Mouse (Mus musculus) ES-E14 (cell line): ENCODE data around the gene Nav3. TPM values are rescaled to one million over a fixed set of nuclear protein-coding genes. Genes with fewer than 3 reads are reported as not detected.
A peak's percentile ranks its signal among the peaks of the same experiment; 100 is the strongest.

Source experiments
- DNase-seq: peaks from one replicate; pipeline ENCODE4 v3.0.0-alpha.2; 2013; ENCODE audit warnings: low read depth, low spot score
- H3K27ac ChIP-seq: 2 replicates; pipeline ENCODE4 v1.5.1; 2012; ENCODE audit warnings: low read depth, mild to moderate bottlenecking, low read length, moderate library complexity, mixed read lengths; ENCODE audit not compliant: poor library complexity, insufficient read depth, severe bottlenecking
- H3K36me3 ChIP-seq: 2 replicates; pipeline ENCODE4 v1.6.1; 2012; ENCODE audit warnings: mild to moderate bottlenecking, low read length, moderate library complexity, mixed read lengths; ENCODE audit not compliant: control insufficient read depth, poor library complexity, insufficient read depth, severe bottlenecking
- H3K4me1 ChIP-seq, 2 experiments: fragments of 150-350 bp in 1 of 2; sonication (generic) in 1 of 2; 2 replicates each; pipeline ENCODE4 v1.6.1; 2012; ENCODE audit warnings: low read length in 2 of 2, mild to moderate bottlenecking in 1 of 2, mixed read lengths in 1 of 2; ENCODE audit not compliant: control insufficient read depth in 2 of 2, insufficient read depth in 2 of 2, poor library complexity in 1 of 2
- H3K4me3 ChIP-seq, 2 experiments: fragments of 150-350 bp in 1 of 2; sonication (generic) in 1 of 2; 2 replicates each; pipeline ENCODE4 v1.5.1; 2012; ENCODE audit warnings: low read length in 2 of 2, low read depth in 1 of 2, mild to moderate bottlenecking in 1 of 2, mixed read lengths in 1 of 2; ENCODE audit not compliant: insufficient read depth in 1 of 2, poor library complexity in 1 of 2, severe bottlenecking in 1 of 2
- H3K9ac ChIP-seq: 2 replicates; pipeline ENCODE4 v1.6.1; 2012; ENCODE audit warnings: low read depth, mild to moderate bottlenecking, low read length, mixed read lengths; ENCODE audit not compliant: poor library complexity, insufficient read depth, severe bottlenecking
- H3K9me3 ChIP-seq: fragments of 150-350 bp; sonication (generic); 2 replicates; pipeline ENCODE4 v1.6.1; 2012; ENCODE audit warnings: low read depth, mild to moderate bottlenecking, low read length; ENCODE audit not compliant: control insufficient read depth, insufficient read depth
- CHD2 ChIP-seq: IDR thresholded peaks from 2 replicates; pipeline ENCODE4 v1.6.1; 2014; ENCODE audit warnings: mild to moderate bottlenecking, low read depth, low read length, inconsistent platforms
- HCFC1 ChIP-seq: IDR thresholded peaks from 2 replicates; pipeline ENCODE4 v1.6.1; 2012; ENCODE audit warnings: low read length, inconsistent platforms, borderline replicate concordance; ENCODE audit not compliant: insufficient read depth
- MAFK ChIP-seq: IDR thresholded peaks from 2 replicates; pipeline ENCODE4 v1.6.1; 2014; ENCODE audit warnings: mild to moderate bottlenecking, low read depth, low read length, inconsistent platforms; ENCODE audit not compliant: insufficient read depth
- ZC3H11A ChIP-seq: IDR thresholded peaks from 2 replicates; pipeline ENCODE4 v1.6.1; 2012; ENCODE audit warnings: low read depth, mild to moderate bottlenecking, inconsistent platforms, low read length, borderline replicate concordance
- ZNF384 ChIP-seq: IDR thresholded peaks from 2 replicates; pipeline ENCODE4 v1.6.1; 2012; ENCODE audit warnings: low read depth, low read length, inconsistent platforms
- in situ Hi-C, 2 experiments: fragments of 600-800 bp; cut with MboI; formaldehyde crosslinking; loops; one replicate each; pipeline ENCODE4 v1.15.1; 2025; ENCODE audit warnings: low sequenced_read_pairs in 2 of 2, inconsistent platforms in 1 of 2; ENCODE audit not compliant: unreplicated experiment in 2 of 2
- total RNA-seq: library from RNA; depleted of rRNA; stranded (reverse); fragments of 300-350 nt; gene quantifications from 2 replicates; pipeline ENCODE4 v1.2.3, GENCODE M21; 2012

Gene Nav3
- total RNA-seq, 1 experiment: 1.4 TPM

DNA sequence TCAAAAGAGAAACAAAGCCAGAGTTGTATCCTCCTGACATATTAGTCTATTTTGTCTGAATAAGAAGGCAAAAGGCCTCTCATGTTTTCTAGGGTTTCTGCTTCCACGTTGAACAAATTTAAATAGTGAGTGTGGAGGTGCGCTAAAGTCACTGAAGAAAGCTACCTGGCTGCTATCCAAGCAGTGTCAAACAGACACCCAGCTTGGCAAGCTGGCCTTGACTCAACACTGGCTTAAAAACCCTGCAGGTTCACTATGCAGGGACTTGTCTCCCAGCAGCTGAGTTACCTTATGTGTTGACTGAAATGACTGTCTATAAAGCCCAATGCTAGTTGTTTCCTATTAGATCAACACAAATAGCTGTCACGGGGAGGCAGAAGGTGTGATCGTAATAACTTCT lies 612.3 kb downstream of the Nav3 start:
- Histone ChIP-seq H3K4me3 (no peak overlapping the region), H3K27ac (no peak overlapping the region), H3K9me3 (no peaks in the 10 kb centered on the region), H3K4me1 (no peaks in the 10 kb centered on the region), H3K9ac (no peak overlapping the region), H3K36me3 (no peaks in the 10 kb centered on the region)
- no peak for DNase-seq
- TF ChIP-seq MAFK: no peak
- no peak for TF ChIP-seq ZNF384
- in situ Hi-C loops: no loop called here

DNA sequence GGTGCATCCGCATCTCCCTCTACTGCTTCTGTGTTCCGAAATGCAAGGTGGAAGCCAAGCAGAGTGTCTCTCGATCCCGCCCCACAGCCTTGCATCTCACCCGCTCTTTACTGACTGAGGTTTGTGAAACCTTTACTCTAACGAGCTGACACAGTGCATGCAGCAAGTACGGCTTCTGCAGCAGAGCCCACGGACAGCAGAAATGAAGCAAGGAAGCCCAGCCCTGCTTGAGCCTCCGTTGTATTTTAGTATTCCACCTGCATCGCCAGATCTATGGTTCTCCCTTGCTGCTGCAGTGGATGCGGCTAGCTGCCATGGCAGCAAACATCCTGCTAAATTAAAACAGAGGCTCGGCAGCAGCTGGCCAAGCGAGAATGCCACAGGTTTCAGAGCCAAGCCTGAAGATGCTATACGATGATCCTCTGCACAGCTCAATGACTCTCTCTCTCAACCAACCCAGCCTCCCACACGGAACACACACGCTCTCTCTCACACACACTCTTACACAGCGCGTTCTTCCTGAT lies 623.2 kb downstream of the Nav3 start:
- no peak overlapping the region for H3K27ac ChIP-seq
- in situ Hi-C loops: no loop called here
- no peaks in the 10 kb centered on the region for H3K4me1 ChIP-seq
- H3K36me3 ChIP-seq: no peaks in the 10 kb centered on the region
- peak overlapping the region in 1 of 2 experiments; percentile 2; a peak in 1 of 4 replicates for H3K4me3 ChIP-seq
- no peaks in the 10 kb centered on the region for H3K9me3 ChIP-seq
- no peak overlapping the region for H3K9ac ChIP-seq
- DNase-seq: no peak
- no peak for TF ChIP-seq ZC3H11A
- TF ChIP-seq CHD2: no peak
- TF ChIP-seq ZNF384: no peak
- no peak for TF ChIP-seq HCFC1
- TF ChIP-seq MAFK: no peak

DNA sequence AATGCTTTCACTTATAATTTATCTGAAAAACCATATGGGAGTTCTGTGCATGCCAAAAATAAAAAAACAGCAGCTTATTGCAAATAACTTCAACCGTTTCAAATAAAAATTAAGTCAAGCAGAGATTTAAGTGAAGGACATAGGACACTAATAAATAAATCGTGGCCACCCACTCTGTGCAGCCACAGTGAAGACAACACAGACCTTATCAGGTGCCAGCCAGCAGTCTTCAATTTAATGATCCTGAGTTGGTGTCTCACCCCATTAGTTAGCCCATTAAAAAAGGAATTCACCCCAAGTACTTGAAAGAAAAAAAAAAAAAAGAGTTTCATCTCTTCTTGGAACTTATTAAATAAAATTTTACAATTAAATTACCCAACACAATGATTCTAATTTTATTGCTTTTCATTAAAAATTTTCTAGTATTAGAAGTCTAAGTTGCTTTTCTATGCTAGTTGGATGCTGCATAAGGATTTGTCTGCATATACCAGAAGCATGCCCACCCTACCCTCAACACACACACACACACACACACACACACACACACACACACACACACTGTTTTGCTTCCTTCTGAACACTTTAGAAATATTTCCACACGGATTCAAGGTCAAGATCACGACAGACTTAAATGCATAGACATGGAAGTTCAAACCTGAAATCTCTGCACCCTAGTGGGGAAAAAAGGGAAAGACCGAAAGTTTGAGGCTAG lies 649.1 kb downstream of the Nav3 start:
- in situ Hi-C loops: no loop called here
- no peak for DNase-seq

DNA sequence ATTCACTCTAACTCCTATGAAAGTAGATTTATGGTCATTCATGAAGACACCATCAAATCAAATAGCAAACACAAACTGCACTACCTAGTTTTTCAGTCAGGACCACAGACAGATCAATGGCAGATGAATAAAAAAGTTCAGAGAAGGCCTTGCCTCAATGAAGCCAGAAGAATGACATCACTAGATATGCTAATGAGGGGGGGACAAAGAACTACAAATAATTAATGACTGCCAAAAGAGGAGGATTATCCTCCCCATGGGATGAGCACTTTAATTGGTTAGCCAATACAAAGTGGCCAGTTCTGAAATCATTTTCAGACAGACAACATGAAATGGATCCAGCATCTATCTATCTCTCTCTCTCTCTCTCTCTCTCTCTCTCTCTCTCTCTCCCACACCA lies 652.6 kb downstream of the Nav3 start:
- TF ChIP-seq MAFK (no peak), ZNF384 (no peak), ZC3H11A (no peak), HCFC1 (no peak), CHD2 (no peak)
- no peak overlapping the region for H3K27ac ChIP-seq
- no peaks in the 10 kb centered on the region for H3K36me3 ChIP-seq
- H3K4me1 ChIP-seq: no peaks in the 10 kb centered on the region
- no peak overlapping the region for H3K4me3 ChIP-seq
- H3K9ac ChIP-seq: no peak overlapping the region
- in situ Hi-C loops: no loop called here
- H3K9me3 ChIP-seq: no peaks in the 10 kb centered on the region
- no peak for DNase-seq

More for the DNA sequence above, 649.1 kb downstream of the Nav3 start:
- H3K9me3 ChIP-seq: no peaks in the 10 kb centered on the region
- no peaks in the 10 kb centered on the region for H3K4me1 ChIP-seq
- no peak for TF ChIP-seq ZC3H11A
- no peak for TF ChIP-seq MAFK
- no peak for TF ChIP-seq CHD2
- TF ChIP-seq HCFC1: no peak
- TF ChIP-seq ZNF384: no peak
- H3K4me3 ChIP-seq: no peak overlapping the region
- no peaks in the 10 kb centered on the region for H3K36me3 ChIP-seq
- H3K27ac ChIP-seq: no peak overlapping the region
- H3K9ac ChIP-seq: no peak overlapping the region

DNA sequence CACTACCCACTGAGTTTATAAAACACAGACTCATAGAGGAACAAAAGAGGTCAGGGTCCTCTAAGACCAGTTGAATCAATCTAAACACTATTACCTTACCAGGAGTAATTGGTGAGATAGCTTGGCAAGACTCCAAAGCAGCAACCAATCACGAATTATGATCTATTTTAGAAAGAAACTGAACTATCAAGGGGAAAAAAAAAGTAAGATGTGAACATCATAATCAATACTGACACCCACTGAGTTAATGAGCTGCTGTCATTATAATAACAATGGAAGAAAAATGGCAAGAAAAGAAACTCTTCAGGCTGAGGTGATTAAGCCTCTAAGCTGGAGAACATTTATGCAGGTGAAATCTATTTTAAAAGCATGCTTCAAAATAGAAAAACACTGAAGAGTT lies 653.8 kb downstream of the Nav3 start:
- Histone ChIP-seq H3K27ac (no peak overlapping the region), H3K4me1 (no peaks in the 10 kb centered on the region), H3K36me3 (no peaks in the 10 kb centered on the region), H3K9me3 (no peaks in the 10 kb centered on the region), H3K4me3 (no peak overlapping the region), H3K9ac (no peak overlapping the region)
- TF ChIP-seq MAFK (no peak), HCFC1 (no peak), CHD2 (no peak)
- in situ Hi-C loops: no loop called here
- DNase-seq: no peak
